Mouse (Mus musculus) MEL (cell line): ENCODE data around the gene Fgfbp3. TPM values are rescaled to one million over a fixed set of nuclear protein-coding genes. Genes with fewer than 3 reads are reported as not detected.

Source experiments
- DNase-seq: peaks from one replicate; pipeline ENCODE4 v3.0.0; 2011; ENCODE audit warnings: low read depth, low spot score
- H3K27ac ChIP-seq: 2 replicates; pipeline ENCODE4 v1.5.1; 2012; ENCODE audit warnings: low read depth, mild to moderate bottlenecking, control low read depth, low read length, moderate library complexity; ENCODE audit not compliant: control insufficient read depth
- H3K27me3 ChIP-seq, 2 experiments: fragments of 150-350 bp in 1 of 2; sonication (generic) in 1 of 2; 2 replicates each; pipeline ENCODE4 v1.6.1; 2012; ENCODE audit warnings: low read length in 2 of 2, mild to moderate bottlenecking in 2 of 2, improper control_type of control experiment in 1 of 2, moderate library complexity in 1 of 2; ENCODE audit not compliant: insufficient read depth in 2 of 2, control insufficient read depth in 1 of 2
- H3K36me3 ChIP-seq, 2 experiments: 2 replicates each; pipeline ENCODE4 v1.6.1; 2012 to 2014; ENCODE audit warnings: low read length in 2 of 2, improper control_type of control experiment in 1 of 2, inconsistent platforms in 1 of 2, mild to moderate bottlenecking in 1 of 2; ENCODE audit not compliant: insufficient read depth in 2 of 2, control insufficient read depth in 1 of 2
- H3K4me1 ChIP-seq, 2 experiments: fragments of 150-350 bp in 1 of 2; sonication (generic) in 1 of 2; 2 replicates each; pipeline ENCODE4 v1.6.1; 2012; ENCODE audit warnings: low read length in 2 of 2, improper control_type of control experiment in 1 of 2, mild to moderate bottlenecking in 1 of 2; ENCODE audit not compliant: insufficient read depth in 2 of 2, control insufficient read depth in 1 of 2
- H3K4me3 ChIP-seq, 2 experiments: fragments of 150-350 bp in 1 of 2; sonication (generic) in 1 of 2; 2 replicates each; pipeline ENCODE4 v1.5.1; 2012; ENCODE audit warnings: low read depth in 2 of 2, low read length in 2 of 2, mild to moderate bottlenecking in 2 of 2, moderate library complexity in 2 of 2, control low read depth in 1 of 2, improper control_type of control experiment in 1 of 2; ENCODE audit not compliant: control insufficient read depth in 1 of 2, insufficient read depth in 1 of 2
- H3K79me2 ChIP-seq: 2 replicates; pipeline ENCODE4 v1.6.1; 2012; ENCODE audit warnings: mild to moderate bottlenecking, low read length, moderate library complexity; ENCODE audit not compliant: control insufficient read depth, poor library complexity, insufficient read depth
- H3K9ac ChIP-seq: 2 replicates; pipeline ENCODE4 v1.6.1; 2012; ENCODE audit warnings: low read depth, mild to moderate bottlenecking, control low read depth, low read length, moderate library complexity; ENCODE audit not compliant: control insufficient read depth, poor library complexity, severe bottlenecking
- H3K9me3 ChIP-seq: fragments of 150-350 bp; sonication (generic); replicated peaks from 2 replicates; pipeline ENCODE4 v1.6.1; 2012; ENCODE audit warnings: mild to moderate bottlenecking, low read length, improper control_type of control experiment, moderate library complexity; ENCODE audit not compliant: insufficient read depth
- CHD1 ChIP-seq: IDR thresholded peaks from 2 replicates; pipeline ENCODE4 v1.6.1; 2012; ENCODE audit warnings: low read depth, mild to moderate bottlenecking, inconsistent platforms, low read length, improper control_type of control experiment
- CTCF ChIP-seq, 3 experiments: IDR thresholded peaks in 2 of 3; conservative IDR thresholded peaks in 1 of 3; 2 replicates each; pipeline ENCODE4 v1.5.1; 2011 to 2012; ENCODE audit warnings: low read length in 3 of 3, low read depth in 2 of 3, mild to moderate bottlenecking in 2 of 3, improper control_type of control experiment in 1 of 3, inconsistent platforms in 1 of 3, mixed read lengths in 1 of 3, moderate library complexity in 1 of 3; ENCODE audit not compliant: control insufficient read depth in 1 of 3, insufficient read depth in 1 of 3, poor library complexity in 1 of 3, severe bottlenecking in 1 of 3
- ETS1 ChIP-seq: IDR thresholded peaks from 2 replicates; pipeline ENCODE4 v1.6.1; 2012; ENCODE audit warnings: low read depth, mild to moderate bottlenecking, inconsistent platforms, low read length, improper control_type of control experiment, moderate library complexity
- JUND ChIP-seq: IDR thresholded peaks from 2 replicates; pipeline ENCODE4 v1.6.1; 2011; ENCODE audit warnings: low read depth, mild to moderate bottlenecking, improper control_type of control experiment, low read length
- MAFK ChIP-seq: IDR thresholded peaks from 2 replicates; pipeline ENCODE4 v1.6.1; 2011; ENCODE audit warnings: low read depth, mild to moderate bottlenecking, low read length, improper control_type of control experiment, borderline replicate concordance
- MYB ChIP-seq: IDR thresholded peaks from 2 replicates; pipeline ENCODE4 v1.6.1; 2011; ENCODE audit warnings: mild to moderate bottlenecking, low read depth, low read length, improper control_type of control experiment
- MYC ChIP-seq: IDR thresholded peaks from 2 replicates; pipeline ENCODE4 v1.6.1; 2011; ENCODE audit warnings: low read depth, mild to moderate bottlenecking, low read length, improper control_type of control experiment, moderate library complexity
- NELFE ChIP-seq: IDR thresholded peaks from 2 replicates; pipeline ENCODE4 v1.6.1; 2011; ENCODE audit warnings: low read depth, low read length, improper control_type of control experiment
- POLR2A ChIP-seq, 2 experiments: IDR thresholded peaks; 2 replicates each; pipeline ENCODE4 v1.6.1; 2011 to 2012; ENCODE audit warnings: low read length in 2 of 2, mild to moderate bottlenecking in 2 of 2, control low read depth in 1 of 2, improper control_type of control experiment in 1 of 2, low read depth in 1 of 2, moderate library complexity in 1 of 2; ENCODE audit not compliant: control insufficient read depth in 1 of 2, insufficient read depth in 1 of 2, poor library complexity in 1 of 2
- RAD21 ChIP-seq: IDR thresholded peaks from 2 replicates; pipeline ENCODE4 v1.6.1; 2011; ENCODE audit warnings: mild to moderate bottlenecking, low read depth, low read length, improper control_type of control experiment
- SIN3A ChIP-seq: IDR thresholded peaks from 2 replicates; pipeline ENCODE4 v1.6.1; 2012; ENCODE audit warnings: low read length, improper control_type of control experiment, inconsistent platforms
- SMC3 ChIP-seq: IDR thresholded peaks from 2 replicates; pipeline ENCODE4 v1.6.1; 2011; ENCODE audit warnings: low read depth, low read length, improper control_type of control experiment
- ZC3H11A ChIP-seq: IDR thresholded peaks from 2 replicates; pipeline ENCODE4 v1.6.1; 2012; ENCODE audit warnings: low read depth, mild to moderate bottlenecking, inconsistent platforms, low read length, improper control_type of control experiment
- polyA plus RNA-seq, 2 experiments: library from polyadenylated mRNA; stranded (reverse) in 1 of 2; unstranded in 1 of 2; fragments of >175 nt in 1 of 2; fragments of >200 nt in 1 of 2; gene quantifications; 2 replicates each; pipeline versions ENCODE4 v1.2.1 to v1.2.4; 2012; ENCODE audit warnings: low replicate concordance in 2 of 2, low read depth in 1 of 2; ENCODE audit not compliant: insufficient read length in 2 of 2, insufficient read depth in 1 of 2, missing spikeins in 1 of 2
- total RNA-seq: library from RNA; depleted of rRNA; stranded (reverse); fragments of 300-350 nt; gene quantifications from 2 replicates; pipeline ENCODE4 v1.2.3, GENCODE M21; 2012

Fgfbp3 gene
- total and polyA plus RNA-seq, 3 experiments = 2.6 to 10.0 TPM; not detected in 1

GRCm38 (mm10) chr19:36897778-36898177 is 21.6 kb downstream of the Fgfbp3 start:
- peak; percentile 46; the same call in 1 of the 2 replicates for TF ChIP-seq MYC
- 0 out of 2 replicates have a peak, but pooled peaks have one; percentile 24 for TF ChIP-seq ZC3H11A
- peak; percentile 54 for TF ChIP-seq SMC3
- peak; percentile 42 to 68 (median 52) for TF ChIP-seq CTCF (IDR thresholded peaks at IDR 0.05 in 2 of 3, conservative IDR thresholded peaks at IDR 0.05 in 1 of 3; ENCODE audit: control insufficient read depth in 1 of 3, insufficient read depth in 1 of 3, low read depth in 2 of 3, low read length in 3 of 3, poor library complexity in 1 of 3, severe bottlenecking in 1 of 3)
- no peak for TF ChIP-seq POLR2A (IDR thresholded peaks at IDR 0.05; ENCODE audit: control insufficient read depth in 1 of 2, insufficient read depth in 1 of 2, low read depth in 1 of 2, low read length in 2 of 2, poor library complexity in 1 of 2)
- no peak for TF ChIP-seq ETS1
- peak; percentile 24 for TF ChIP-seq RAD21
- no peak for TF ChIP-seq SIN3A
- TF ChIP-seq, all 39 proteins: peak for 5
- H3K4me3 ChIP-seq = no peak overlapping the region

GRCm38 (mm10) chr19:36896791-36897569 is 22.4 kb downstream of the Fgfbp3 start:
- Histone ChIP-seq H3K79me2 (no peaks in the 10 kb centered on the region), H3K9me3 (no peaks in the 10 kb centered on the region), H3K36me3 (peaks cover 0 to 14% of the 10 kb centered on the region in 2 experiments; a peak in 2 of 4 replicates), H3K27me3 (no peaks in the 10 kb centered on the region), H3K27ac (no peak overlapping the region), H3K4me1 (no peaks in the 10 kb centered on the region), H3K4me3 (no peak overlapping the region), H3K9ac (no peak overlapping the region)
- TF ChIP-seq MAFK (no peak), MYB (no peak), CHD1 (no peak), POLR2A (IDR thresholded peaks at IDR 0.05; ENCODE audit: control insufficient read depth in 1 of 2, insufficient read depth in 1 of 2, low read depth in 1 of 2, low read length in 2 of 2, poor library complexity in 1 of 2) (no peak), JUND (no peak)
- DNase-seq = no peak

More at GRCm38 (mm10) chr19:36897778-36898177, 21.6 kb downstream of the Fgfbp3 start:
- Histone ChIP-seq H3K27me3 (no peaks in the 10 kb centered on the region), H3K36me3 (peaks cover 0 to 8% of the 10 kb centered on the region in 2 experiments; a peak in 2 of 4 replicates), H3K27ac (no peak overlapping the region), H3K79me2 (no peaks in the 10 kb centered on the region), H3K9me3 (no peaks in the 10 kb centered on the region), H3K4me1 (no peaks in the 10 kb centered on the region), H3K9ac (no peak overlapping the region)
- peak; percentile 61 for DNase-seq

GRCm38 (mm10) chr19:36891746-36892145 is 27.7 kb downstream of the Fgfbp3 start:
- Histone ChIP-seq H3K4me3 (no peak overlapping the region), H3K27ac (no peak overlapping the region), H3K9me3 (no peaks in the 10 kb centered on the region), H3K36me3 (peaks cover 0 to 43% of the 10 kb centered on the region in 2 experiments; a peak in 2 of 4 replicates), H3K79me2 (no peaks in the 10 kb centered on the region)
- no peak for DNase-seq
- TF ChIP-seq NELFE = no peak
- TF ChIP-seq, all 39 proteins: peak for 0
- Histone ChIP-seq H3K4me1 (no peaks in the 10 kb centered on the region), H3K9ac (no peak overlapping the region), H3K27me3 (no peaks in the 10 kb centered on the region)
